Mouse (Mus musculus): ENCODE data around the gene Wrap53. TPM values are rescaled to one million over a fixed set of nuclear protein-coding genes. Genes with fewer than 3 reads are reported as not detected.
A peak's percentile ranks its signal among the peaks of the same experiment; 100 is the strongest.
"Not testable (repeated sequence)": the region's sequence is repeated elsewhere in the genome, so short reads cannot be mapped to it uniquely, and the experiment has no call there.

Wrap53 gene
- polyA plus RNA-seq, 1 experiment from 2014 or later: 19.2 TPM

DNA sequence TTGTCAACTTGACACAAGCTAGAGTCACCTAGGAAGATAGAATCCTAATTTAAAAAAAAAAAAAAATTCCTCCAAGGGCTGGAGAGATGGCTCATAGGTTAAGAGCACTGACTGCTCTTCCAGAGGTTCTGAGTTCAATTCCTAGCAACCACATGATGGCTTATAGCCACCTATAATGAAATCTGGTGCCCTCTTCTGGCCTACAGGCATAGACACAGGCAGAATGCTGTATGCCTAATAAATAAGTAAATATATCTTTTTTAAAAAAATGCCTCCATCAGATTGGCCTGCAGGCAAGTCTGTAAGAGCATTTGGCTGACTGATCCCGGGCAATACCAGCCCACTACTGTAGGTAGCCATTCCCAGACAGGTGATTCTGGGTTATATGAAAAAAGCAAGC, 45.1 kb downstream of the Wrap53 start:
- no peak for ATAC-seq
- Histone ChIP-seq H3K4me1 (ENCODE audit: control insufficient read depth, insufficient read depth, low read length) (no peaks in the 10 kb centered on the region), H3K4me2 (ENCODE audit: low read length) (no peak overlapping the region), H3K4me3 (ENCODE audit: low read depth, low read length) (no peak overlapping the region), H3K27ac (ENCODE audit: low read length) (no peak overlapping the region), H3K27me3 (ENCODE audit: control insufficient read depth, insufficient read depth, low read depth, low read length) (no peaks in the 10 kb centered on the region), H3K9ac (ENCODE audit: low read depth, low read length) (no peak overlapping the region), H3K9me3 (replicated peaks; ENCODE audit: control insufficient read depth, low read length, poor library complexity, severe bottlenecking) (no peaks in the 10 kb centered on the region), H3K36me3 (ENCODE audit: control insufficient read depth, insufficient read depth, low read length) (no peaks in the 10 kb centered on the region)
- 96% methylated on average over 1 of the region's 1 CpGs for WGBS

DNA sequence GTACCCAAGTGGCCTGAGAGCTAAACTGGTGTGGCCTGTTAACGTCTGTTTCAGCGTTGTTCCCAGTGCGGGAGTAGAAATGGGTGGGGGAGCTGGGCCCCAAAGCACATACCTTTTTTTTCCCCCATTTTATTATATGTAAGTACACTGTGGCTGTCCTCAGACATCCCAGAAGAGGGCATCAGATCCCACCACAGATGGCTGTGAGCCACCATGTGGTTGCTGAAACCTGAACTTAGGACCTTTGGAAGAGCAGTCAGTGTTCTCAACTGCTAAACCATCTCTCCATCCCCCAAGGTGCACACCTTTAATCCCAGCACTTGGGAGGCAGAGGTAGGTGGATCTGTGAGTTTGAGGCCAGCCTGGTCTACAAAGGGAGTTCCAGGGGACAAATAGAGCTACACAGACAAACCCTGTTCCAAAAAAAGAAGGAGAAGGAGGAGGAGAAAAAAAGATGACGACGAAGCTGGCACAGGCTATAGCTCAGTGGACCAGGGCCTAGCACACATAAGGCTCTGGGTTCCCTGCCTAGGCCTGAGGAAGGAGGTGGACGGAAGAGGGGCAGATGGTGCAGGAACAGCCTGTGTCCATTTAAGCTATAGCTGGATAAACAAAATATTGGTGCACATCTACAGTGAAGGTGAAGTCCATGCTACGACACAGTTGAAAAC, 47.4 kb downstream of the Wrap53 start:
- H3K36me3 ChIP-seq (ENCODE audit: control insufficient read depth, insufficient read depth, low read length): no peaks in the 10 kb centered on the region
- ATAC-seq: no peak
- H3K27ac ChIP-seq (ENCODE audit: low read length): no peak overlapping the region
- H3K9me3 ChIP-seq (replicated peaks; ENCODE audit: control insufficient read depth, low read length, poor library complexity, severe bottlenecking): no peaks in the 10 kb centered on the region
- H3K4me3 ChIP-seq (ENCODE audit: low read depth, low read length): no peak overlapping the region
- H3K4me2 ChIP-seq (ENCODE audit: low read length): no peak overlapping the region
- H3K9ac ChIP-seq (ENCODE audit: low read depth, low read length): no peak overlapping the region
- WGBS: 87% methylated on average over 7 of the region's 7 CpGs
- H3K4me1 ChIP-seq (ENCODE audit: control insufficient read depth, insufficient read depth, low read length): peaks cover 6% of the 10 kb centered on the region
- no peaks in the 10 kb centered on the region for H3K27me3 ChIP-seq (ENCODE audit: control insufficient read depth, insufficient read depth, low read depth, low read length)

DNA sequence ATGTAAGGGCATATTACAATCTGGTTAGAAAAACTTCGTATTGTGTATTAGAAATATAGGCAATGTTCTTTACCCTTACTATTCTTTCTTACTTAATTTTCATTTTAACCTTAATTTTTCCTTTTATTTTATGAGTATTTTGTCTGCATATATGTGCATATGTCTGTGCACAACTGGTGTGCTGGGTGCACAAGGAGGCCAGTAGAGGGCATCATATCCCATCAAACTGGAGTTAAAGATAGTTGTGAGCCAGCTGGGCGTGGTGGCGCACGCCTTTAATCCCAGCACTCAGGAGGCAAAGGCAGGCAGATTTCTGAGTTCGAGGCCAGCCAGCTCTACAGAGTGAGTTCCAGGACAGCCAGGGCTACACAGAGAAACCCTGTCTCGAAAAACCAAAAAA, 49.3 kb downstream of the Wrap53 start:
- H3K36me3 ChIP-seq (ENCODE audit: control insufficient read depth, insufficient read depth, low read length); H3K9ac ChIP-seq (ENCODE audit: low read depth, low read length); H3K27me3 ChIP-seq (ENCODE audit: control insufficient read depth, insufficient read depth, low read depth, low read length); ATAC-seq; H3K4me3 ChIP-seq (ENCODE audit: low read depth, low read length); H3K27ac ChIP-seq (ENCODE audit: low read length); H3K4me2 ChIP-seq (ENCODE audit: low read length); H3K9me3 ChIP-seq (replicated peaks; ENCODE audit: control insufficient read depth, low read length, poor library complexity, severe bottlenecking): not testable (repeated sequence)
- 88% methylated on average over 6 of the region's 6 CpGs for WGBS
- H3K4me1 ChIP-seq (ENCODE audit: control insufficient read depth, insufficient read depth, low read length): peaks cover 23% of the 10 kb centered on the region

DNA sequence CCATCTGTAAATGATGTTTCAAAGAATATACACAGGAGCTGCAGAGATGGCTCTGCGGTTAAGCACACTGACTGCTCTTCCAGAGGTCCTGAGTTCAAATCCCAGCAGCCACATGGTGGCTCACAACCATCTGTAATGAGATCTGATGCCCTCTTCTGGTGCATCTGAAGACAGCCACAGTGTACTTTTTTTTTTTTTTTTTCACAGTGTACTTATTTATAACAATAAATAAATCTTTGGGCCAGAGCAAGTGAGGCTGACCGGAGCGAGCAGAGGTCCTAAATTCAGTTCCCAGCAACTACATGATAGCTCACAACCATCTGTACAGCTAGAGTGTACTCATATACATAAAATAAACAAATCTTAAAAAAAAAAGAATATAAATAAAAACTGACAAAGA, 49.8 kb downstream of the Wrap53 start:
- H3K36me3 ChIP-seq (ENCODE audit: control insufficient read depth, insufficient read depth, low read length); H3K4me2 ChIP-seq (ENCODE audit: low read length); ATAC-seq; H3K27ac ChIP-seq (ENCODE audit: low read length); H3K9ac ChIP-seq (ENCODE audit: low read depth, low read length); H3K27me3 ChIP-seq (ENCODE audit: control insufficient read depth, insufficient read depth, low read depth, low read length); H3K9me3 ChIP-seq (replicated peaks; ENCODE audit: control insufficient read depth, low read length, poor library complexity, severe bottlenecking); H3K4me3 ChIP-seq (ENCODE audit: low read depth, low read length): not testable (repeated sequence)
- WGBS: 97% methylated on average over 3 of the region's 3 CpGs
- H3K4me1 ChIP-seq (ENCODE audit: control insufficient read depth, insufficient read depth, low read length): peaks cover 23% of the 10 kb centered on the region

DNA sequence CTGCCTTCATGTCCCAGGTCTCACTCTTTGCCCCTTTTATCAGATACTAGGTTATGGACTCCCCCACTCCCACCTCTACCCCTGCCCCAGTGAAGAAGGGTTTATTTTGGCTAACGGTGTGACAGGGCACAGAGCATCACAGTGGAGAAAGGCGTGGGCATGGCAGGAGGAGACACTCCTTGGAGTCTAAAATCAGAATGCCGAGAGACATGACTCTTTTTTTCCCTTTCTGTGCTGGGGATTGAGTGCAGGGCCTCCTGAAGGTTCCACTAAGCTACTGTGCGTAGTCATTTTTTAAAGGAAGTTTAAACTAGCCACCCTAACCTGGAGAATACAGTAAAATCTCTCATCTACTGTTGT, 52.0 kb downstream of the Wrap53 start:
- H3K4me2 ChIP-seq (ENCODE audit: low read length): 0 out of 2 replicates have a peak overlapping the region, but pooled peaks have one; percentile 50
- H3K4me1 ChIP-seq (ENCODE audit: control insufficient read depth, insufficient read depth, low read length): peaks cover 23% of the 10 kb centered on the region
- 58% methylated on average over 4 of the region's 4 CpGs for WGBS
- no peaks in the 10 kb centered on the region for H3K9me3 ChIP-seq (replicated peaks; ENCODE audit: control insufficient read depth, low read length, poor library complexity, severe bottlenecking)
- peak overlapping the region; percentile 98 for H3K27ac ChIP-seq (ENCODE audit: low read length)
- no peak overlapping the region for H3K4me3 ChIP-seq (ENCODE audit: low read depth, low read length)
- no peak for ATAC-seq
- no peaks in the 10 kb centered on the region for H3K27me3 ChIP-seq (ENCODE audit: control insufficient read depth, insufficient read depth, low read depth, low read length)
- H3K36me3 ChIP-seq (ENCODE audit: control insufficient read depth, insufficient read depth, low read length): no peaks in the 10 kb centered on the region
- H3K9ac ChIP-seq (ENCODE audit: low read depth, low read length): peak overlapping the region; percentile 71

DNA sequence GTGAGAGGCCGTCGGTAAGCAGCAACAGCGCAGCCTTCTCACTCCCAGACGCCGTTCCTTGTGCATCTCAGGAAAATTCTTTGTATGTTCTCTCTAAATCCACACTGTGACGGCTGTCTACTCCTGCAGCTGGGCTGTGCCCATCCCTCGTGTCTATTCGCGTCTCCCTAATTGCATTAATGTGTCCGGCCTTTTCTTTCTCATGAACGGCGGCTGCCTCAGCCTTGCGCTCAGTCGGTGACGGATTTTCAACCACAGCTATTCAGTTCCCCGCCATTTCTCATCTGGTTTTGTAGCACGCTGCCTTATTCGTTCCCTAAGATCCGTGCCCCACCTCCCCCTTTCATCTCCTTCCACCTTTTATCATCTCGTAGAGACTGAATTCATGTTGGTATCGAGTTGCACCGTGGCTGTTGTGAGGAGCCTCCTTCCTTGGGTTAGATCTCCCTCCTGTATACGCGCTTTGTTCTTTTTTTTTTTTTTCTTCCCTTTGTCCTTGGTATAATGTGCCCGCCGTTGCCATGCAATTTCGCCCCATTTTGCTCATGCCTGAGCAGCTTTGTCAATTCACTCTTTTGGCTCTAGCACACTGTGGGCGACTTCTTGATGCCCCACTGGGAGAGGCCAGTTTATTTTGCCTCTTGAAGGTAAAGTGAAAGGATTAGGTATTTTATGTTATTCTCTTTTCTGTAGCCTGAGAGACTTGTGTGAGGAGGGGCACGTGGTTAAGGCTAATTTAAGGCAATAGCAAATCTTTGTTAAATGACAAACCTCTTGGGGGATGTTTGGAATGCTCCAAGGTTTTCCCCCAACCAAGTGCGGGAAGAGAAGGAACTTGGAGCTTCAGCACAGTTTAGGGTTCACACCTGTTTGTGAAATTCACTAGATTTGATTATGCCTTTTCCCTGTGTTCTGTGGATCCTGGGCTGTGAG, 52.7 kb downstream of the Wrap53 start:
- 1% methylated on average over 30 of the region's 30 CpGs for WGBS
- Histone ChIP-seq H3K9me3 (replicated peaks; ENCODE audit: control insufficient read depth, low read length, poor library complexity, severe bottlenecking) (no peaks in the 10 kb centered on the region), H3K27ac (ENCODE audit: low read length) (peak overlapping the region; percentile 98)

DNA sequence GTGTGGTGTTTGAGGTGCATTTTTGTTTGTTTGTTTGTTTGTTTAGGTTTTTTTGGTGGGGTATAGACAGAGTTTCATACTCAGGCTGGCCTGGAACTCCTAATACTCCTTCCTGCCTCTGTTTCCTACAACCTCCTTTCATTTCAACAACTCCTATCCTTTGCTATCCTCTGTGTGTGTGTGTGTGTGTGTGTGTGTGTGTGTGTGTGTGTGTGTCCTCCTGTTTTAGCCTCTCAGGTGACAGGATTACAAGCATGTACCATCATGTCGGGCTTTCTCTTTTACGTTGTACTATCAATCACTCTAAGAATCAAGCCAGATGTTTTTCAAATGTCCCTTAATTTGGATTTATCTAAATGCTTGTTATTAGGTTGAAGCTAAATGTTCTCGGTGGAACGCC, 53.4 kb downstream of the Wrap53 start:
- Histone ChIP-seq H3K9ac (ENCODE audit: low read depth, low read length) (peak overlapping the region; percentile 71), H3K27ac (ENCODE audit: low read length) (peak overlapping the region; percentile 98), H3K36me3 (ENCODE audit: control insufficient read depth, insufficient read depth, low read length) (no peaks in the 10 kb centered on the region), H3K9me3 (replicated peaks; ENCODE audit: control insufficient read depth, low read length, poor library complexity, severe bottlenecking) (no peaks in the 10 kb centered on the region), H3K27me3 (ENCODE audit: control insufficient read depth, insufficient read depth, low read depth, low read length) (no peaks in the 10 kb centered on the region), H3K4me3 (ENCODE audit: low read depth, low read length) (peak overlapping the region; percentile 18; the same call in 1 of the 2 replicates), H3K4me1 (ENCODE audit: control insufficient read depth, insufficient read depth, low read length) (peaks cover 23% of the 10 kb centered on the region), H3K4me2 (ENCODE audit: low read length) (peak overlapping the region; percentile 50)
- ATAC-seq: peak; percentile 10; the same call in 1 of the 2 replicates
- WGBS: 11% methylated on average over 4 of the region's 4 CpGs

More for the DNA sequence above, 52.7 kb downstream of the Wrap53 start:
- Histone ChIP-seq H3K36me3 (ENCODE audit: control insufficient read depth, insufficient read depth, low read length) (no peaks in the 10 kb centered on the region), H3K9ac (ENCODE audit: low read depth, low read length) (peak overlapping the region; percentile 71), H3K4me2 (ENCODE audit: low read length) (peak overlapping the region; percentile 50), H3K27me3 (ENCODE audit: control insufficient read depth, insufficient read depth, low read depth, low read length) (no peaks in the 10 kb centered on the region), H3K4me1 (ENCODE audit: control insufficient read depth, insufficient read depth, low read length) (peaks cover 23% of the 10 kb centered on the region), H3K4me3 (ENCODE audit: low read depth, low read length) (peak overlapping the region; percentile 18)
- peak; percentile 76 for ATAC-seq

DNA sequence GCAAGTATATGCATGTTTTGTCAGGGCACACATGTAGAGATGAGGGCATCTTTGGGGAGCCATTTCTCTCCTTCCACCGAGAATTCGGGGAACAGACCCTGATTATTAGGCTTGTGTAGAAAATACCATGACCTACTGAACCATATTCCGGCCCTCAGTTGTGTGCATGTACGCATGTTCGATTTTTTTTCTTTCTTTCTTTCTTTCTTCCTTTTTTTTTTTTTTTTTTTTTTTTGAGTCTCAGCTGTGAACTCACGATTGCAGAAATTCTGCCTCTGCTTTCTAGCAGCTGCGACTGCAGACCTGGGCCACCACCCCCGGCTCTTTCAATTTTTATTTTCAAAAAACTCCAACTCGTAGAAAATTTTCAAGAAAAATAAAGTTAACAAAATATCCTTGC, 54.4 kb downstream of the Wrap53 start:
- Histone ChIP-seq H3K4me1 (ENCODE audit: control insufficient read depth, insufficient read depth, low read length) (peaks cover 23% of the 10 kb centered on the region), H3K36me3 (ENCODE audit: control insufficient read depth, insufficient read depth, low read length) (no peaks in the 10 kb centered on the region), H3K4me2 (ENCODE audit: low read length) (no peak overlapping the region), H3K27ac (ENCODE audit: low read length) (peak overlapping the region; percentile 98), H3K9ac (ENCODE audit: low read depth, low read length) (no peak overlapping the region), H3K4me3 (ENCODE audit: low read depth, low read length) (no peak overlapping the region), H3K27me3 (ENCODE audit: control insufficient read depth, insufficient read depth, low read depth, low read length) (no peaks in the 10 kb centered on the region), H3K9me3 (replicated peaks; ENCODE audit: control insufficient read depth, low read length, poor library complexity, severe bottlenecking) (no peaks in the 10 kb centered on the region)
- WGBS: 80% methylated on average over 9 of the region's 9 CpGs
- ATAC-seq: no peak

DNA sequence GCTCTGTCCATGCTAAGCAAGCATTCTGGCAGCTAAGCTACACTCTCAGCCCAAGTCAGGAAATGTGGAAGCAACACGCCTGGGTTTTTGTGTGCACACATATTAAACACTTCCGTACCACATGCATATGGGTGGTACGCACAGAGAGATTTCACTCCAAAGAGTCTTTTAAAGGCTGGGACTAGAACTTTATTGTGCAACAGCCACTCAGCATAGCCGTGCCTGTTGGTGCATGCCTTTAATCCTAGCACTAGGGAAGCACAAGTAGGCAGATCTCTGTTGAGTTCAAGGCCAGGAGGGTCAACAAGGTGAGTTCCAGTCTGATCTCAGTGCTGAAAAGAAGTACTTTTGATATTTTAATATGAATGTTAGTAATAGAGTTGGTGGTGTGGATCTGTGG, 56.4 kb downstream of the Wrap53 start:
- WGBS: 83% methylated on average over 4 of the region's 4 CpGs
- no peak overlapping the region for H3K9ac ChIP-seq (ENCODE audit: low read depth, low read length)
- H3K36me3 ChIP-seq (ENCODE audit: control insufficient read depth, insufficient read depth, low read length): no peaks in the 10 kb centered on the region
- peaks cover 23% of the 10 kb centered on the region for H3K4me1 ChIP-seq (ENCODE audit: control insufficient read depth, insufficient read depth, low read length)
- no peak overlapping the region for H3K4me2 ChIP-seq (ENCODE audit: low read length)
- no peak overlapping the region for H3K27ac ChIP-seq (ENCODE audit: low read length)
- H3K27me3 ChIP-seq (ENCODE audit: control insufficient read depth, insufficient read depth, low read depth, low read length): no peaks in the 10 kb centered on the region
- H3K9me3 ChIP-seq (replicated peaks; ENCODE audit: control insufficient read depth, low read length, poor library complexity, severe bottlenecking): no peaks in the 10 kb centered on the region
- ATAC-seq: no peak
- no peak overlapping the region for H3K4me3 ChIP-seq (ENCODE audit: low read depth, low read length)

Data from midbrain, embryonic 16.5 days (tissue).